Mouse (Mus musculus) lung, embryonic 16.5 days (tissue): ENCODE measurements at regions not wholly inside any gene's neighbourhood (a gene's known extent, or its start where the extent isn't known, plus 50 kb on each side); places are given as distances from the start of the nearest gene placed in this dataset.

ENCODE experiments used
- ATAC-seq: fragments of 200-750 bp; cut with Nextera tagmentation; 2 replicates; pipeline ENCODE4 v1.8.0; 2017; ENCODE audit warnings: low read depth, mild to moderate bottlenecking, moderate library complexity
- H3K27ac ChIP-seq: fragments of 300-500 bp; sonication (generic); 2 replicates; pipeline ENCODE4 v1.5.1; 2014; ENCODE audit warnings: mild to moderate bottlenecking, control low read depth, low read length
- H3K27me3 ChIP-seq: fragments of 300-500 bp; sonication (generic); 2 replicates; pipeline ENCODE4 v1.6.1; 2014; ENCODE audit warnings: low read depth, low read length, mixed read lengths; ENCODE audit not compliant: control insufficient read depth, insufficient read depth
- H3K36me3 ChIP-seq: fragments of 300-500 bp; sonication (generic); 2 replicates; pipeline ENCODE4 v1.6.1; 2014; ENCODE audit warnings: low read length; ENCODE audit not compliant: control insufficient read depth, insufficient read depth
- H3K4me1 ChIP-seq: fragments of 300-500 bp; sonication (generic); replicated peaks from 2 replicates; pipeline ENCODE4 v1.6.1; 2014; ENCODE audit warnings: low read length, mixed read lengths; ENCODE audit not compliant: control insufficient read depth, insufficient read depth
- H3K4me2 ChIP-seq: fragments of 300-500 bp; sonication (generic); 2 replicates; pipeline ENCODE4 v1.6.1; 2014; ENCODE audit warnings: low read depth, low read length, control low read depth
- H3K4me3 ChIP-seq: fragments of 300-500 bp; sonication (generic); 2 replicates; pipeline ENCODE4 v1.5.1; 2014; ENCODE audit warnings: mild to moderate bottlenecking, low read length, control low read depth
- H3K9ac ChIP-seq: fragments of 300-500 bp; sonication (generic); 2 replicates; pipeline ENCODE4 v1.6.1; 2014; ENCODE audit warnings: low read length, control low read depth
- H3K9me3 ChIP-seq: fragments of 300-500 bp; sonication (generic); 2 replicates; pipeline ENCODE4 v1.6.1; 2016; ENCODE audit warnings: low read length; ENCODE audit not compliant: control insufficient read depth
- WGBS: fragments of 180-500 bp; shearing (Covaris S2); extraction: QIAGEN DNeasy Blood & Tissue Kit; methylation state at CpG from one replicate; pipeline ENCODE4 v1.1.7; 2014; 5-methylcytosine and 5-hydroxymethylcytosine counted together

- WGBS, result 44% methylated on average over 5 of the region's 5 CpGs
- Histone ChIP-seq H3K9me3 (no peaks in the 10 kb centered on the region), H3K4me1 (peaks cover 2% of the 10 kb centered on the region; the same call in 1 of the 2 replicates), H3K27me3 (no peaks in the 10 kb centered on the region), H3K27ac (0 out of 2 replicates have a peak overlapping the region, but pooled peaks have one; percentile 5), H3K36me3 (no peaks in the 10 kb centered on the region), H3K4me2 (no peak overlapping the region), H3K4me3 (no peak overlapping the region), H3K9ac (no peak overlapping the region)
- peak; percentile 63; the same call in 1 of the 2 replicates for ATAC-seq
Observed at GRCm38 (mm10) chr2:144182108-144182507, 88.4 kb upstream of the Mgme1 start.

GRCm38 (mm10) chr2:144182542-144182941 is 87.9 kb upstream of the Mgme1 start:
- H3K4me1 ChIP-seq, result peaks cover 2% of the 10 kb centered on the region; the same call in 1 of the 2 replicates
- ATAC-seq, result no peak
- no peak overlapping the region for H3K9ac ChIP-seq
- no peak overlapping the region for H3K4me3 ChIP-seq
- no peaks in the 10 kb centered on the region for H3K27me3 ChIP-seq
- no peak overlapping the region for H3K4me2 ChIP-seq
- no peaks in the 10 kb centered on the region for H3K36me3 ChIP-seq
- no peaks in the 10 kb centered on the region for H3K9me3 ChIP-seq
- 0 out of 2 replicates have a peak overlapping the region, but pooled peaks have one; percentile 5 for H3K27ac ChIP-seq
- WGBS, result 66% methylated on average over 7 of the region's 7 CpGs

GRCm38 (mm10) chr2:144183371-144183944 is 87.0 kb upstream of the Mgme1 start:
- WGBS, result 61% methylated on average over 5 of the region's 5 CpGs
- H3K4me2 ChIP-seq, result no peak overlapping the region
- H3K9me3 ChIP-seq, result no peaks in the 10 kb centered on the region
- H3K27me3 ChIP-seq, result no peaks in the 10 kb centered on the region
- H3K4me3 ChIP-seq, result no peak overlapping the region
- peak; percentile 56; the same call in 1 of the 2 replicates for ATAC-seq
- no peak overlapping the region for H3K27ac ChIP-seq
- H3K36me3 ChIP-seq, result no peaks in the 10 kb centered on the region
- H3K4me1 ChIP-seq, result peaks cover 2% of the 10 kb centered on the region; the same call in 1 of the 2 replicates
- H3K9ac ChIP-seq, result no peak overlapping the region

GRCm38 (mm10) chr2:144185175-144185574 is 85.3 kb upstream of the Mgme1 start:
- Histone ChIP-seq H3K27me3 (no peaks in the 10 kb centered on the region), H3K9ac (no peak overlapping the region), H3K36me3 (no peaks in the 10 kb centered on the region), H3K4me2 (no peak overlapping the region), H3K9me3 (no peaks in the 10 kb centered on the region), H3K27ac (no peak overlapping the region), H3K4me3 (no peak overlapping the region), H3K4me1 (peaks cover 2% of the 10 kb centered on the region; the same call in 1 of the 2 replicates)
- ATAC-seq, result no peak
- WGBS, result 57% methylated on average over 3 of the region's 3 CpGs

GRCm38 (mm10) chr2:144186426-144186825 is 84.0 kb upstream of the Mgme1 start:
- Histone ChIP-seq H3K9ac (no peak overlapping the region), H3K27me3 (no peaks in the 10 kb centered on the region), H3K4me1 (peaks cover 2% of the 10 kb centered on the region; the same call in 1 of the 2 replicates), H3K27ac (no peak overlapping the region), H3K9me3 (no peaks in the 10 kb centered on the region), H3K36me3 (no peaks in the 10 kb centered on the region), H3K4me2 (no peak overlapping the region), H3K4me3 (no peak overlapping the region)
- 87% methylated on average over 3 of the region's 3 CpGs for WGBS
- ATAC-seq, result no peak

- WGBS, result 67% methylated on average over 3 of the region's 3 CpGs
- Histone ChIP-seq H3K4me1 (0 out of 2 replicates have a peak, but pooled peaks cover 1% of the 10 kb centered on the region), H3K27ac (no peak overlapping the region), H3K27me3 (no peaks in the 10 kb centered on the region), H3K36me3 (no peaks in the 10 kb centered on the region), H3K9me3 (no peaks in the 10 kb centered on the region), H3K4me2 (no peak overlapping the region), H3K9ac (no peak overlapping the region), H3K4me3 (no peak overlapping the region)
- no peak for ATAC-seq
Observed at GRCm38 (mm10) chr2:144188076-144188475, 82.4 kb upstream of the Mgme1 start.

- Histone ChIP-seq H3K36me3 (no peaks in the 10 kb centered on the region), H3K4me3 (no peak overlapping the region), H3K27ac (no peak overlapping the region), H3K9me3 (no peaks in the 10 kb centered on the region), H3K27me3 (no peaks in the 10 kb centered on the region), H3K4me1 (no peaks in the 10 kb centered on the region), H3K9ac (no peak overlapping the region), H3K4me2 (no peak overlapping the region)
- WGBS, result 59% methylated on average over 4 of the region's 4 CpGs
- ATAC-seq, result no peak
Observed at GRCm38 (mm10) chr2:144188485-144188884, 82.0 kb upstream of the Mgme1 start.

GRCm38 (mm10) chr2:144189756-144190155 is 80.7 kb upstream of the Mgme1 start:
- Histone ChIP-seq H3K4me3 (no peak overlapping the region), H3K36me3 (no peaks in the 10 kb centered on the region), H3K27ac (no peak overlapping the region), H3K4me2 (no peak overlapping the region), H3K4me1 (no peaks in the 10 kb centered on the region), H3K27me3 (no peaks in the 10 kb centered on the region), H3K9me3 (no peaks in the 10 kb centered on the region), H3K9ac (no peak overlapping the region)
- no peak for ATAC-seq
- WGBS, result 68% methylated on average over 7 of the region's 7 CpGs

GRCm38 (mm10) chr2:144191018-144191417 is 79.4 kb upstream of the Mgme1 start:
- no peaks in the 10 kb centered on the region for H3K36me3 ChIP-seq
- H3K4me2 ChIP-seq, result no peak overlapping the region
- H3K27ac ChIP-seq, result no peak overlapping the region
- WGBS, result 75% methylated on average over 9 of the region's 9 CpGs
- H3K4me3 ChIP-seq, result no peak overlapping the region
- no peaks in the 10 kb centered on the region for H3K4me1 ChIP-seq
- no peaks in the 10 kb centered on the region for H3K27me3 ChIP-seq
- no peak overlapping the region for H3K9ac ChIP-seq
- no peaks in the 10 kb centered on the region for H3K9me3 ChIP-seq
- no peak for ATAC-seq
